Mouse (Mus musculus) ES-Bruce4 (cell line): ENCODE measurements around the gene Setd3. TPM values are rescaled to one million over a fixed set of nuclear protein-coding genes. Genes with fewer than 3 reads are reported as not detected.

Source experiments
- H3K27ac ChIP-seq: 2 replicates; pipeline ENCODE4 v1.5.1; 2012; ENCODE audit warnings: low read length, inconsistent platforms; ENCODE audit not compliant: insufficient read depth
- H3K27me3 ChIP-seq: 2 replicates; pipeline ENCODE4 v1.6.1; 2012; ENCODE audit warnings: mild to moderate bottlenecking, low read length, inconsistent platforms; ENCODE audit not compliant: control insufficient read depth, poor library complexity, insufficient read depth, severe bottlenecking
- H3K36me3 ChIP-seq: 2 replicates; pipeline ENCODE4 v1.6.1; 2012; ENCODE audit warnings: inconsistent platforms, mild to moderate bottlenecking, low read length, moderate library complexity; ENCODE audit not compliant: control insufficient read depth, poor library complexity, insufficient read depth, severe bottlenecking
- H3K4me1 ChIP-seq: one replicate; pipeline ENCODE4 v1.8.1; 2011; ENCODE audit warnings: low read length; ENCODE audit not compliant: control insufficient read depth, insufficient read depth
- H3K4me3 ChIP-seq: 2 replicates; pipeline ENCODE4 v1.5.1; 2011; ENCODE audit warnings: low read depth, mild to moderate bottlenecking, low read length
- H3K9ac ChIP-seq: 2 replicates; pipeline ENCODE4 v1.6.1; 2012; ENCODE audit warnings: low read depth, mild to moderate bottlenecking, inconsistent platforms; ENCODE audit not compliant: poor library complexity, severe bottlenecking
- H3K9me3 ChIP-seq: replicated peaks from 2 replicates; pipeline ENCODE4 v1.6.1; 2012; ENCODE audit warnings: mild to moderate bottlenecking, low read length, inconsistent platforms; ENCODE audit not compliant: control insufficient read depth, poor library complexity, insufficient read depth, severe bottlenecking
- CTCF ChIP-seq: IDR thresholded peaks from one replicate; pipeline ENCODE4 v1.8.1; 2011; ENCODE audit warnings: low read depth, low read length
- EP300 ChIP-seq: IDR thresholded peaks from 2 replicates; pipeline ENCODE4 v1.6.1; 2011; ENCODE audit warnings: low read depth, low read length; ENCODE audit not compliant: insufficient read depth
- POLR2A ChIP-seq: IDR thresholded peaks from one replicate; pipeline ENCODE4 v1.8.1; 2011; ENCODE audit warnings: low read length; ENCODE audit not compliant: insufficient read depth
- polyA plus RNA-seq: library from polyadenylated mRNA; stranded (reverse); fragments of >200 nt; gene quantifications from 2 replicates; pipeline ENCODE4 v1.2.4, GENCODE M21; 2011; ENCODE audit warnings: low read depth; ENCODE audit not compliant: missing spikeins, insufficient read depth, insufficient read length

The Setd3 gene
- polyA plus RNA-seq, 1 experiment, result 84.5 TPM

DNA sequence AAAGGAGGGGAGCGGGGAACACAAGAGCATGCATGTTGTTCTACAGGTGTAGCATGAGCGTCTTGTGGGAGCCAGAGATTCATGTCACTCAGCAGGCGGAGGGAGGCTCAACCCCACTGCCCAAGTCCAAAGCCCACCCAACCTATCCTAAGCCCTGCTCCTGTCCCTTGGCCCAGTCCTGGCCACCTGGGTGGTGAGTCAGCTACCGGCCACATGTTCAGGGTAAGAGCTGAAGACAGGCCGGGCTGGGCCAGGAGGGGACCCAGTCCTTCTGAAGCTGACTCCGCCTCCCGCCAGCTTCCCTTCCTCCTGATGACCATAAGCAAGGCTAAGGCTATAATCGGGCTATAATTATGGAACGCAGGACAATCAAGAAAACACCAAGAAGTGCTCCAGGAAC lies 29.1 kb upstream of the Setd3 start:
- H3K4me3 ChIP-seq, result no peak overlapping the region
- H3K9me3 ChIP-seq, result no peaks in the 10 kb centered on the region
- TF ChIP-seq POLR2A, result no peak
- no peak for TF ChIP-seq CTCF
- TF ChIP-seq EP300, result no peak
- H3K4me1 ChIP-seq, result no peaks in the 10 kb centered on the region
- H3K27me3 ChIP-seq, result no peaks in the 10 kb centered on the region
- no peak overlapping the region for H3K27ac ChIP-seq
- H3K36me3 ChIP-seq, result peaks cover 8% of the 10 kb centered on the region; the same call in 1 of the 2 replicates
- no peak overlapping the region for H3K9ac ChIP-seq

GRCm38 (mm10) chr12:108206641-108207040 lies 27.5 kb upstream of the Setd3 start:
- H3K9ac ChIP-seq, result no peak overlapping the region
- H3K4me3 ChIP-seq, result no peak overlapping the region
- no peaks in the 10 kb centered on the region for H3K27me3 ChIP-seq
- peaks cover 15% of the 10 kb centered on the region for H3K36me3 ChIP-seq
- H3K27ac ChIP-seq, result no peak overlapping the region
- no peaks in the 10 kb centered on the region for H3K4me1 ChIP-seq
- no peak for TF ChIP-seq POLR2A
- TF ChIP-seq CTCF, result peak; percentile 87
- no peaks in the 10 kb centered on the region for H3K9me3 ChIP-seq

GRCm38 (mm10) chr12:108204978-108205377 lies 25.9 kb upstream of the Setd3 start:
- Histone ChIP-seq H3K27me3 (no peaks in the 10 kb centered on the region), H3K9ac (no peak overlapping the region), H3K36me3 (peaks cover 26% of the 10 kb centered on the region), H3K4me1 (no peaks in the 10 kb centered on the region), H3K9me3 (no peaks in the 10 kb centered on the region), H3K4me3 (no peak overlapping the region), H3K27ac (no peak overlapping the region)
- no peak for TF ChIP-seq POLR2A
- no peak for TF ChIP-seq EP300
- no peak for TF ChIP-seq CTCF

DNA sequence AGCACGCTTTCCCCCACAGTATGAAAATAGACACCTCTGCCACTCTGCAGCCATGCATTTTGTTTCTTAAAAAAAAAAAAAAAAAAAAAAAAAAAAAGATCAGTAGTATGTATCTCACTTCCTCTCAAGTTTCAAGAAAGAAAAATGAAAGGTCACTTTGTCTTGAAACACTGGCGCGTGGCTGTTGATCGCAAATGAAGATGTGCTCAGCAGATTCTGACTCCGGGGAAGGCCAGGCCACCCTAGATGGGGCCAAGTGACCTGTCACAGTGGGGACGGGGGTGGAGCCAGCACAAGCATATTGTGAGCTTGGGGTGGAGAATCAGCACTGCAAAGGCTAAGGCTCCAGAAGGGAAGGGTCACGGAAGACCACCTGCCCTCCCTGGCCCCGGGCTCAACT lies 24.8 kb upstream of the Setd3 start:
- no peaks in the 10 kb centered on the region for H3K4me1 ChIP-seq
- no peak overlapping the region for H3K4me3 ChIP-seq
- no peak for TF ChIP-seq POLR2A
- TF ChIP-seq CTCF, result no peak
- no peak for TF ChIP-seq EP300
- no peaks in the 10 kb centered on the region for H3K9me3 ChIP-seq
- no peak overlapping the region for H3K27ac ChIP-seq
- H3K36me3 ChIP-seq, result peaks cover 30% of the 10 kb centered on the region
- no peaks in the 10 kb centered on the region for H3K27me3 ChIP-seq
- no peak overlapping the region for H3K9ac ChIP-seq

DNA sequence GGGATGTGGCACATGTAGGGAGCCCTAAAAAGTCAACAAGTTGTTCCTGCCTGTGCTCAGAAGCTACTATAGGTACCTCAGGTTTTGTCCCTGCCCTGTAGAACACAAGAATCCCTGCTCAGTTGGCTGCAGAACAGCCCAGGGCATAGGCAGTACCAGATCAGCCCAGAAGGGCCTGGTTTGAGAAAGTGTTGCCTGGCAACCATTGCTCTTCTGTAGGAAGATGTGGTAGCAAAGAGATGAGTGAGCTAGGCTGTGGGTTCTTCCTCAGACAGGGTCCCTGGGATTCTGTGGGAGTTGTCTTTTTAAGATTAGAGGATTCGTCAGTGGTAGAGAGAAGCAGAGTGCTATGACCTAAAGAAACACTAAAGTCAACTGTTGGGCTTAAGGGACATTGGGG lies 21.0 kb upstream of the Setd3 start:
- Histone ChIP-seq H3K36me3 (peaks cover 47% of the 10 kb centered on the region), H3K27ac (no peak overlapping the region), H3K4me1 (no peaks in the 10 kb centered on the region), H3K9me3 (no peaks in the 10 kb centered on the region), H3K9ac (no peak overlapping the region), H3K27me3 (no peaks in the 10 kb centered on the region), H3K4me3 (no peak overlapping the region)
- TF ChIP-seq EP300 (no peak), POLR2A (no peak), CTCF (no peak)

DNA sequence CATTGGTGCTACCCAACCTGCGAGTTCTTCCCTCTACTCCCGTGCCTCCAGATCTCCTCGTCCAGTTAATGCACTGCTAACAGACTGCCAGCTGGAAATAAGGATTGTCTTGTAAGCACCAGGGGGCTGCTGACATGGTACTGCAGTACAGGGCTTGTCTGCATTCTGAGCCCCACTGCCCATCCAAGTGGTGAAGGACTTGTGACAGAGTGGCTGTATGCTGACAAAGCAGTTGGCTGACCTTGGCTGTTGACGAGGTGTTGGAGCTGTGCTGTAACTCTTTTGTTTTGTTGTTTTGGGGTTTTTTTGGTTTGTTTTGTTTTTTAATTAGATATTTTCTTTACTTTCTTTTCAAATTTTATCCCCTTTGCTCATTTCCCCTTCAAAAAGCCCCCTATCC lies 19.3 kb upstream of the Setd3 start:
- no peak for TF ChIP-seq POLR2A
- no peak for TF ChIP-seq CTCF
- no peak for TF ChIP-seq EP300
- no peaks in the 10 kb centered on the region for H3K9me3 ChIP-seq
- H3K27ac ChIP-seq, result no peak overlapping the region
- H3K27me3 ChIP-seq, result no peaks in the 10 kb centered on the region
- H3K4me1 ChIP-seq, result no peaks in the 10 kb centered on the region
- no peak overlapping the region for H3K4me3 ChIP-seq
- peaks cover 58% of the 10 kb centered on the region for H3K36me3 ChIP-seq
- H3K9ac ChIP-seq, result no peak overlapping the region
